Mouse (Mus musculus): ENCODE results near the gene Adam29. TPM values are rescaled to one million over a fixed set of nuclear protein-coding genes. Genes with fewer than 3 reads are reported as not detected.

The Adam29 gene
- not detected for polyA plus RNA-seq (2012; fragmentation: generic; extraction: Trizol)

DNA sequence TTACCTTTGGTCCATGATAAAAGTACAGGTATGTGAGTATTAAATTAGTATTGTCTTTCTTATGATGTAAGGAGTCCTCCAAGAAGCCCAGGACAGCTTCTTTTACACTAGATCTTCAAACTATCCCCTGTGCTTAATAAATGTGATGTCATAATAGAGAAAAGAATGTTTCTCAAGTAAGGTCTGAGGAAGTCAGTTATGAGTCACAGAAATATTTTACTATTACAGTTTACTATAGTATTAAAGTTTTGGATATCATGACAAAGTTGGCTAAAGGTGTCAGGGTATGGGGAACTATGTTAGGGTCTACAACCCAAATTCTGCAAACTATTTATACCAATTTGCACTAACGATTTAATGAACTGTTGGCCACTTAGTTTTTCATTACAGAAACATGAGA is at the start of gene Adam29:
TSS of gene Adam29 (minus strand) at position 101 of the 400 bp plus-strand sequence.

DNA sequence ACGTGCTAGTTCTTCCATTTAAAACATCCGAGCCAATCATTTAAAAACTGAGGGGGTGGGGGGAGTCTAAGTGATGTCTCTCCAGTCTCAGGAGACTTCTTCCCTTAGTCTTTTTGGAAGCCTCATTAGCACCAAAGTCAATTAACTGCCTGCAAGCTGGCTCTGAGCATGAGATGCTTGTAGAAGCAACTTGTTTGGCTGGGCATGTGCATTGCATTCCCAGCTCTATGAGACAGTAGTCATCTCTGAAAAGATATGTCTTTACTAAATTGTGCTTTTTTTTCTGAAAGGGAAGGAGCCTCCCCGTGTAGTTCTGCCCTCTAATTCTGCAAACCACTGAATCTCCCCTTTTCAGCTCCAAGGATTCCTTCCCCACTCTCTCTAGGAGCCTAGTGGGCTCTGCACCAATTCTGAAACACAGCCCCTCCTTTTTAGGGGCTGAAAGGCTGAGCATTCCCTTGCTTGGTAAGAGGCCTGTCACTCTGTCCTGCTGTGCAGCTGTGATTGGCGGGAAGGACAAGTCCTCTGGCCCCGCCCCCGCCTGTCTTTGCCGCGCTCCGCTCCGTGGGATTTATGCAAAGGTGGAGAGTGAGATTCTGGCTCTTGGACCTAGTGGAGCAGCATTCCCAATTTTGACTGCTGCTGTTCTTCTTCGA is 33.2 kb upstream of the Adam29 start, which contains the start of gene Glra3:
TSS of gene Glra3 (plus strand) at position 591 of the 656 bp plus-strand sequence.

Other genes starting within 250 kb of the Adam29 start
- gene Glra3, start 33.5 kb upstream of the Adam29 start, polyA plus RNA-seq (2012; fragmentation: generic; extraction: Trizol) = not detected

Measured in C3H10T1/2 (cell line).